In genomic region chr5:122423083-122423482, GRCm38 (mm10) we compare ENCODE assay signal across 8 mouse cellular contexts. TPM values are rescaled to one million over a fixed set of nuclear protein-coding genes. Genes with fewer than 3 reads are reported as not detected.
DNase-seq lines count a peak whose midpoint lies in the region; ATAC-seq lines count a peak whose summit lies in the region.

No protein-coding gene starts in this region.

- H3K27ac ChIP-seq in kidney, embryonic 14.5 days (ENCODE audit: low read depth, low read length) = no peak overlapping the region
- H3K27ac ChIP-seq in hindbrain, embryonic 10.5 days = peak overlapping the region; percentile 98
- H3K27ac ChIP-seq in midbrain, embryonic 10.5 days (replicated peaks) = peak overlapping the region; percentile 99

- no peak for ATAC-seq in kidney, embryonic 14.5 days (ENCODE audit: low FRiP score, low TSS enrichment)

- DNase-seq in kidney, postnatal 14 days = no peak
- peak; percentile 10 for DNase-seq in Muller cell, postnatal 12 days (ENCODE audit: inconsistent ontology term)
- DNase-seq in hindbrain, embryonic 10.5 days (ENCODE audit: low spot score) = no peak
- DNase-seq in midbrain, embryonic 10.5 days (ENCODE audit: low spot score) = no peak
- no peak for DNase-seq in right cerebral cortex, adult 2 months (ENCODE audit: low spot score in 2 of 2)
- no peak for DNase-seq in kidney, postnatal 10 days
- no peak for DNase-seq in urinary bladder, postnatal 4 days (ENCODE audit: low spot score in 2 of 2)

- peak overlapping the region; percentile 85 for H3K9ac ChIP-seq in kidney, embryonic 14.5 days (ENCODE audit: low read depth, low read length)

- H3K4me3 ChIP-seq in kidney, embryonic 14.5 days (ENCODE audit: low read length) = peak overlapping the region; percentile 79
- peak overlapping the region; percentile 98 for H3K4me3 ChIP-seq in hindbrain, embryonic 10.5 days
- peak overlapping the region; percentile 89 for H3K4me3 ChIP-seq in midbrain, embryonic 10.5 days

- WGBS in kidney, embryonic 14.5 days = 30% methylated on average over 15 of the region's 15 CpGs
- 37% methylated on average over 15 of the region's 15 CpGs for WGBS in hindbrain, embryonic 10.5 days
- 40% methylated on average over 15 of the region's 15 CpGs for WGBS in midbrain, embryonic 10.5 days

- peak overlapping the region; percentile 89 for H3K4me2 ChIP-seq in kidney, embryonic 14.5 days (replicated peaks; ENCODE audit: low read depth, low read length)

- H3K9me3 ChIP-seq in kidney, embryonic 14.5 days (ENCODE audit: control insufficient read depth, low read length) = no peaks in the 10 kb centered on the region
- no peaks in the 10 kb centered on the region for H3K9me3 ChIP-seq in hindbrain, embryonic 10.5 days
- no peaks in the 10 kb centered on the region for H3K9me3 ChIP-seq in midbrain, embryonic 10.5 days (replicated peaks)

- H3K36me3 ChIP-seq in kidney, embryonic 14.5 days (ENCODE audit: control insufficient read depth, insufficient read depth, low read length) = peaks cover 5% of the 10 kb centered on the region
- peaks cover 27% of the 10 kb centered on the region for H3K36me3 ChIP-seq in hindbrain, embryonic 10.5 days
- peaks cover 29% of the 10 kb centered on the region for H3K36me3 ChIP-seq in midbrain, embryonic 10.5 days

- peaks cover 16% of the 10 kb centered on the region for H3K4me1 ChIP-seq in kidney, embryonic 14.5 days (ENCODE audit: control insufficient read depth, insufficient read depth, low read length)
- H3K4me1 ChIP-seq in hindbrain, embryonic 10.5 days (replicated peaks) = peaks cover 20% of the 10 kb centered on the region
- peaks cover 21% of the 10 kb centered on the region for H3K4me1 ChIP-seq in midbrain, embryonic 10.5 days

- no peaks in the 10 kb centered on the region for H3K27me3 ChIP-seq in kidney, embryonic 14.5 days (ENCODE audit: control insufficient read depth, insufficient read depth, low read length)
- no peaks in the 10 kb centered on the region for H3K27me3 ChIP-seq in hindbrain, embryonic 10.5 days (ENCODE audit: insufficient read depth, poor library complexity, severe bottlenecking)
- no peaks in the 10 kb centered on the region for H3K27me3 ChIP-seq in midbrain, embryonic 10.5 days (ENCODE audit: low read depth, poor library complexity, severe bottlenecking)

RNA-seq across cellular contexts. Expression of gene Anapc7, which starts 1.6 kb away (rescaled TPM):
- polyA plus RNA-seq in kidney, embryonic 14.5 days (2014; fragmentation: Nextera tagmentation; extraction: Ambion mirVana) = 29.1 and 32.5 TPM in 2 replicates
- polyA plus RNA-seq in hindbrain, embryonic 10.5 days (2016; fragmentation: Nextera tagmentation; extraction: Ambion mirVana) = 52.0 and 54.8 TPM in 2 replicates
- polyA plus RNA-seq in midbrain, embryonic 10.5 days (2016; fragmentation: Nextera tagmentation; extraction: Ambion mirVana) = 53.9 and 57.7 TPM in 2 replicates

RNA-seq across cellular contexts. Expression of gene Arpc3, which starts 31.4 kb away (rescaled TPM):
- 32.5 and 201 TPM in 2 replicates for polyA plus RNA-seq in kidney, embryonic 14.5 days (2014; fragmentation: Nextera tagmentation; extraction: Ambion mirVana)
- 90.2 and 97.9 TPM in 2 replicates for polyA plus RNA-seq in hindbrain, embryonic 10.5 days (2016; fragmentation: Nextera tagmentation; extraction: Ambion mirVana)
- 88.6 and 103 TPM in 2 replicates for polyA plus RNA-seq in midbrain, embryonic 10.5 days (2016; fragmentation: Nextera tagmentation; extraction: Ambion mirVana)

RNA-seq across cellular contexts. Expression of gene Fam216a, which starts 50.9 kb away (rescaled TPM):
- 73.6 and 76.0 TPM in 2 replicates for polyA plus RNA-seq in kidney, embryonic 14.5 days (2014; fragmentation: Nextera tagmentation; extraction: Ambion mirVana)
- polyA plus RNA-seq in hindbrain, embryonic 10.5 days (2016; fragmentation: Nextera tagmentation; extraction: Ambion mirVana) = 90.4 and 109 TPM in 2 replicates
- polyA plus RNA-seq in midbrain, embryonic 10.5 days (2016; fragmentation: Nextera tagmentation; extraction: Ambion mirVana) = 85.5 and 98.8 TPM in 2 replicates

RNA-seq across cellular contexts. Expression of gene Gpn3, which starts 51.4 kb away (rescaled TPM):
- 77.6 and 82.6 TPM in 2 replicates for polyA plus RNA-seq in kidney, embryonic 14.5 days (2014; fragmentation: Nextera tagmentation; extraction: Ambion mirVana)
- polyA plus RNA-seq in hindbrain, embryonic 10.5 days (2016; fragmentation: Nextera tagmentation; extraction: Ambion mirVana) = 67.7 and 78.8 TPM in 2 replicates
- polyA plus RNA-seq in midbrain, embryonic 10.5 days (2016; fragmentation: Nextera tagmentation; extraction: Ambion mirVana) = 76.9 and 82.9 TPM in 2 replicates
